Mouse (Mus musculus): ENCODE results near the gene Olfr153.

DNA sequence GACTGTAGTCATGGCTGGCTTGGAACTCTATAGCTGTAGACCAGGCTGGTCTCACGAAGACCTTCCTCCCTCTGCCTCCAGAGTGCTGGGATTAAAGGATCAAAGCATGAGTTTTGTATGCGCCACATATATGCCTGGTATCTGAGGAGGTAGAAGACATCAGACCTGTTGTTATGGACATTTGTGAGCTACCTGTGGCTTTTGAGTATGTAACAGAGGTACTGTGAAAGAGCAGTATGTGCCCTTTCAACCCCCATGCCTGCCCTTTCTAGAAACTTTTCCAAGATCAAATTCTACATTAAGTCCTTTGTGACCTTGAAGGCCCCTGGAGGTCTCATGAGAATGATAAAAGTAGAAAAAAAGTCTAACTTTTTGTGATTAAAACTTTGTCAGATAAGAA lies 16.6 kb upstream of the Olfr153 start:
- no peak for TF ChIP-seq CTCF (IDR thresholded peaks at IDR 0.05; ENCODE audit: low read depth, low read length)
- no peak for TF ChIP-seq POLR2A (IDR thresholded peaks at IDR 0.05; ENCODE audit: extremely low read depth, insufficient read depth, low read length)
